Mouse (Mus musculus) embryonic facial prominence, embryonic 14.5 days (tissue): ENCODE results near the gene Elmo3. TPM values are rescaled to one million over a fixed set of nuclear protein-coding genes. Genes with fewer than 3 reads are reported as not detected.
A peak's percentile ranks its signal among the peaks of the same experiment; 100 is the strongest.

Experiments
- ATAC-seq: fragments of 200-750 bp; cut with Nextera tagmentation; 2 replicates; pipeline ENCODE4 v1.8.0; 2017; ENCODE audit warnings: low read depth, moderate number of reproducible peaks, moderate TSS enrichment
- DNase-seq: peaks from one replicate; pipeline ENCODE4 v3.0.0-alpha.2; 2015; ENCODE audit warnings: low spot score
- H3K27ac ChIP-seq: fragments of 300-500 bp; sonication (generic); replicated peaks from 2 replicates; pipeline ENCODE4 v1.5.1; 2014; ENCODE audit warnings: low read depth, mild to moderate bottlenecking, low read length, moderate library complexity
- H3K27me3 ChIP-seq: fragments of 300-500 bp; sonication (generic); replicated peaks from 2 replicates; pipeline ENCODE4 v1.6.1; 2014; ENCODE audit warnings: low read length; ENCODE audit not compliant: control insufficient read depth, insufficient read depth
- H3K36me3 ChIP-seq: fragments of 300-500 bp; sonication (generic); 2 replicates; pipeline ENCODE4 v1.6.1; 2014; ENCODE audit warnings: low read length, mixed read lengths; ENCODE audit not compliant: control insufficient read depth, insufficient read depth
- H3K4me1 ChIP-seq: fragments of 300-500 bp; sonication (generic); 2 replicates; pipeline ENCODE4 v1.6.1; 2014; ENCODE audit warnings: antibody characterized with exemption, low read length; ENCODE audit not compliant: control insufficient read depth, insufficient read depth
- H3K4me2 ChIP-seq: fragments of 300-500 bp; sonication (generic); 2 replicates; pipeline ENCODE4 v1.6.1; 2014; ENCODE audit warnings: low read depth, mild to moderate bottlenecking, low read length, moderate library complexity, mixed read lengths
- H3K4me3 ChIP-seq: fragments of 300-500 bp; sonication (generic); 2 replicates; pipeline ENCODE4 v1.5.1; 2014; ENCODE audit warnings: low read depth, mild to moderate bottlenecking, low read length
- H3K9ac ChIP-seq: fragments of 300-500 bp; sonication (generic); 2 replicates; pipeline ENCODE4 v1.6.1; 2014; ENCODE audit warnings: low read depth, mild to moderate bottlenecking, low read length, moderate library complexity, mixed read lengths
- H3K9me3 ChIP-seq: fragments of 300-500 bp; sonication (generic); 2 replicates; pipeline ENCODE4 v1.6.1; 2016; ENCODE audit warnings: low read length; ENCODE audit not compliant: control insufficient read depth
- WGBS: fragments of 180-500 bp; shearing (Covaris S2); extraction: QIAGEN DNeasy Blood & Tissue Kit; methylation state at CpG from one replicate; pipeline ENCODE4 v1.1.7; 2014; 5-methylcytosine and 5-hydroxymethylcytosine counted together
- polyA plus RNA-seq: library from polyadenylated mRNA; unstranded; fragments of >200 nt; fragmentation: Nextera tagmentation; extraction: Ambion mirVana; gene quantifications from 2 replicates; pipeline ENCODE4 v1.2.1, GENCODE M21; 2014

Gene Elmo3
- polyA plus RNA-seq, 1 experiment from 2014 or later = 5.1 TPM

DNA sequence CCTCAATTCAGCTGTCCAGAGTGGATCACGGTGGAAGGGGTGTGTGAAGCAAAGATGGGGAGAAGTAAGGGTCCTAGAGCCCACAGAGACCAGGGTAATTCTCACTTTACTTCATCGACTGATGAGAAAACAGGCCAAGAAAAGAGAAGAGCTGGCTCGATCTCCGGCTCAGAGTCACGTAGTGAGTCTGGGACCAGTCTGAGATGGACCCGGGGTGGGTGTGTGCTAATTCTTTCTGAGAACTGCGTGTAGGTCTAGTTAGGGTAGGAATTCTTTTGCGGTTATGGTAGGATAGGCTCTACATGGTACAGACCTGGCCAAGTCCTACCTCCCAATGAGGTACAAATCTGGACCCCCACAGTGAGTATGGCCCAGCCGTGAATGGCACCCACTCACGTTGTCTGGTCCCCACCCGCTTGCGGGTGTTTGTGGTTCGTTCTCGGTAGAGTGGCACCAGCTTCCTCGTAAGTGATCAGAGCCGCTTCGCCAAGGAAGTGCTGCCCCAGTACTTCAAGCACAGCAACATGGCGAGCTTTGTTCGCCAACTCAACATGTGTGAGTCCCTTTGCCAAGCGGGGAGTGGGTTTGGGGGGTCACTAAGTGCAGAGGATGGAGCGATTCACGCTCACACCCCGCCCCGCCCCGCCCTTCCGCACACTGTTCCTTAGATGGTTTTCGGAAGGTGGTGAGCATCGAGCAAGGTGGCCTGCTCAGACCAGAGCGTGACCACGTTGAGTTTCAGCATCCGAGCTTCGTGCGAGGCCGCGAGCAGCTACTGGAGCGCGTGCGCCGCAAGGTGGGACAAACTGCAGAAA lies 35.1 kb upstream of the Elmo3 start:
- H3K27ac ChIP-seq = no peak overlapping the region
- peak overlapping the region; percentile 88 for H3K4me2 ChIP-seq
- peak overlapping the region; percentile 50 for H3K4me3 ChIP-seq
- ATAC-seq = no peak
- 4% methylated on average over 38 of the region's 39 CpGs for WGBS
- H3K36me3 ChIP-seq = no peaks in the 10 kb centered on the region
- peak overlapping the region; percentile 26 for H3K9ac ChIP-seq
- peaks cover 19% of the 10 kb centered on the region; the same call in 1 of the 2 replicates for H3K4me1 ChIP-seq
- peaks cover 98% of the 10 kb centered on the region for H3K27me3 ChIP-seq
- DNase-seq = no peak
- H3K9me3 ChIP-seq = 0 out of 2 replicates have a peak, but pooled peaks cover 4% of the 10 kb centered on the region

DNA sequence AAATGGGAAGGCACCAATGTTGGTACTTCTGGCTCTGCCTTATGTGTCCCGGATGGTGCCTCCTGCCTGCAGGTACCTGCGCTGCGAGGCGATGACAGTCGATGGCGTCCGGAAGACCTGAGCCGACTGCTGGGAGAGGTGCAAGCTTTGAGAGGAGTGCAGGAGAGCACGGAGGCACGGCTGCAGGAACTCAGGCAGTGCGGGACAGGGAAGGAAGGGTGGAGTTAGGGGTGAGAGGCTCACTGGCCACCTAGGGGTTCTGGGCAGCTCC lies 34.5 kb upstream of the Elmo3 start:
- Histone ChIP-seq H3K27ac (no peak overlapping the region), H3K4me3 (peak overlapping the region; percentile 50), H3K9me3 (0 out of 2 replicates have a peak, but pooled peaks cover 4% of the 10 kb centered on the region), H3K9ac (no peak overlapping the region), H3K36me3 (no peaks in the 10 kb centered on the region), H3K27me3 (peaks cover 97% of the 10 kb centered on the region), H3K4me2 (peak overlapping the region; percentile 10; the same call in 1 of the 2 replicates), H3K4me1 (peaks cover 24% of the 10 kb centered on the region; the same call in 1 of the 2 replicates)
- DNase-seq = no peak
- WGBS = 3% methylated on average over 11 of the region's 11 CpGs
- ATAC-seq = no peak

DNA sequence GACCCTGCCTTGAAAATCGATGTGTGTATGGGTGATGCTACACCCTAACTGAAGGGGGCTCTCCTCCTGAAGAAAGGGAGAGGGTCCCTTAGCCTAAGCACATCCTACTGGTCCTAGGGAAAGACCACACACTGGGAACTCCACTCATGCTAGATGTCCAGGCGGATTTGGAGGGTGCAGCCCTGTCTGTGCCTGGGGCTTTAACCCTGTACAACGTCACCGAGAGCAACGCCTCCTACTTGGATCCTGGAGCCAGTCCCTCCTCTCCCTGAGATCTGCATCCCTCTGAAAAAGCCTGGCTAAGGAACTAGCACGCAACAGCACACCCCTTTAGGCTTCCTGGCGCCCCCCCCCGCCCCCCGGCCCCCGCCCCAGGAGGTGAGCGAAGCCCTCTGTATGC lies 30.0 kb upstream of the Elmo3 start:
- peak overlapping the region; percentile 41 for H3K4me3 ChIP-seq
- peaks cover 21% of the 10 kb centered on the region for H3K4me1 ChIP-seq
- H3K27me3 ChIP-seq = peaks cover 93% of the 10 kb centered on the region
- no peak for DNase-seq
- no peak for ATAC-seq
- no peak overlapping the region for H3K27ac ChIP-seq
- no peak overlapping the region for H3K9ac ChIP-seq
- H3K4me2 ChIP-seq = peak overlapping the region; percentile 75
- no peaks in the 10 kb centered on the region for H3K9me3 ChIP-seq
- no peaks in the 10 kb centered on the region for H3K36me3 ChIP-seq
- 7% methylated on average over 11 of the region's 11 CpGs for WGBS

GRCm38 (mm10) chr8:105275840-105276239 lies 29.6 kb upstream of the Elmo3 start, which contains the start of gene Nol3:
Gene Nol3, plus strand, starts transcription at chr8:105276140.
- ATAC-seq = no peak
- H3K27ac ChIP-seq = no peak within 1 kb of the TSS
- WGBS = 7% methylated on average over 10 of the region's 10 CpGs
- no peak for DNase-seq
- H3K4me2 ChIP-seq = peak within 1 kb of the TSS; percentile 75
- peaks cover 21% of the 10 kb centered on the region for H3K4me1 ChIP-seq
- H3K4me3 ChIP-seq = peak within 1 kb of the TSS; percentile 41
- H3K27me3 ChIP-seq = peaks cover 89% of the 10 kb centered on the region
- no peaks in the 10 kb centered on the region for H3K36me3 ChIP-seq
- no peaks in the 10 kb centered on the region for H3K9me3 ChIP-seq
- H3K9ac ChIP-seq = peak within 1 kb of the TSS; percentile 61

DNA sequence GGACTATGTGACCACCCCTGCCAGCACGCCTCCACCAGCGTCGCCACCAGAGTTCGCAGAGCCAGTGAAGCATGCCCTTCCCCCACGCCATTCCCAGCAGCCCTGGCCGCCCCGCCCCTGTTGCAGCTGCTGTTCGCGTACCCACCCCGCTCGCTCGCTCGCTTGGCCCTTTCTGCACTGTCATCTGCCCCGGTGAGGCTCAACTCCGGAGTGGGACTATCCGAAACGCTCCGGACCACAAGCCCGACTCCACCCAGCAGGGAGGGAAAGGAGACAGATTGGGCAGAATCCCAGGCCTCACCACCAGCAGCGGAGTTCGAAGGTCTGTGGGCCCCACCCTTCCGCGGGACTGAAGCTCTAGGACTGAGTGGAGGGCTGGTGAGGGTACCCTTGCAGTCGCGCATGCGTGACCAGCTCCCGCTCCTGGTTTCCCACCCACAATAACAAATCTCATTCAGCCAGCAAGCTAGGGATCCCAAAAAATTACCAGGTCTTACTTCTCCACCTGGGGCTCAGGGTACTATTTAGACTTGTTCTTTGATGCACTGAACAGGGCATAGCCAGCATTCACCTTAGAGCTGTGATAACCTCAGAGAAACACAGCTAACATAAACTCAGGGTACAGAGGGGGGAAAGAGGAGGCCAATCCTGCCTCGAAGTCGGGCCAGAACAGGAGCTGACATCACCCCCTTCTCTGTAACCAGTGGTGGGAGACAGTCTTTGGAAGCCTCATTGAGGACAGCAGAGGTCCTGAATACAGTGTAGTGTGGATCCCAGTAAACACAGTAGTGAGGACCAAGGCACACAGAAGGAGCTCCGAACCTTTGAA lies 28.9 kb upstream of the Elmo3 start:
- no peak overlapping the region for H3K27ac ChIP-seq
- H3K9me3 ChIP-seq = no peaks in the 10 kb centered on the region
- H3K36me3 ChIP-seq = no peaks in the 10 kb centered on the region
- peak overlapping the region; percentile 61 for H3K9ac ChIP-seq
- ATAC-seq (peak; percentile 78), DNase-seq (peak; percentile 78)
- H3K4me3 ChIP-seq = peak overlapping the region; percentile 41
- 2% methylated on average over 25 of the region's 30 CpGs for WGBS
- H3K4me1 ChIP-seq = peaks cover 21% of the 10 kb centered on the region
- H3K27me3 ChIP-seq = peaks cover 82% of the 10 kb centered on the region
- peak overlapping the region; percentile 75 for H3K4me2 ChIP-seq

- peak; percentile 82 for DNase-seq
- Histone ChIP-seq H3K9me3 (no peaks in the 10 kb centered on the region), H3K4me1 (peaks cover 21% of the 10 kb centered on the region), H3K4me3 (peak overlapping the region; percentile 26), H3K27ac (no peak overlapping the region), H3K27me3 (peaks cover 59% of the 10 kb centered on the region), H3K36me3 (peaks cover 7% of the 10 kb centered on the region; the same call in 1 of the 2 replicates), H3K4me2 (peak overlapping the region; percentile 49), H3K9ac (peak overlapping the region; percentile 37; the same call in 1 of the 2 replicates)
- ATAC-seq = peak; percentile 66
- WGBS = 4% methylated on average over 27 of the region's 28 CpGs
Measured at GRCm38 (mm10) chr8:105278911-105279334, 26.5 kb upstream of the Elmo3 start.

- Histone ChIP-seq H3K27me3 (peaks cover 43% of the 10 kb centered on the region), H3K4me2 (no peak overlapping the region)
Measured at GRCm38 (mm10) chr8:105280567-105280966, 24.8 kb upstream of the Elmo3 start.

GRCm38 (mm10) chr8:105281821-105282220 lies 23.6 kb upstream of the Elmo3 start:
- no peak for ATAC-seq
- no peak overlapping the region for H3K27ac ChIP-seq

More at GRCm38 (mm10) chr8:105280567-105280966, 24.8 kb upstream of the Elmo3 start:
- Histone ChIP-seq H3K9ac (no peak overlapping the region), H3K4me3 (no peak overlapping the region), H3K36me3 (peaks cover 11% of the 10 kb centered on the region; the same call in 1 of the 2 replicates), H3K9me3 (no peaks in the 10 kb centered on the region), H3K27ac (no peak overlapping the region), H3K4me1 (peaks cover 17% of the 10 kb centered on the region)
- 56% methylated on average over 3 of the region's 3 CpGs for WGBS
- ATAC-seq = no peak
- DNase-seq = no peak

More at GRCm38 (mm10) chr8:105281821-105282220, 23.6 kb upstream of the Elmo3 start:
- peaks cover 34% of the 10 kb centered on the region for H3K27me3 ChIP-seq
- H3K4me1 ChIP-seq = peaks cover 9% of the 10 kb centered on the region
- peaks cover 13% of the 10 kb centered on the region; the same call in 1 of the 2 replicates for H3K36me3 ChIP-seq
- H3K9ac ChIP-seq = no peak overlapping the region
- no peak overlapping the region for H3K4me2 ChIP-seq
- H3K9me3 ChIP-seq = no peaks in the 10 kb centered on the region
- no peak overlapping the region for H3K4me3 ChIP-seq
- no peak for DNase-seq
- 82% methylated on average over 12 of the region's 12 CpGs for WGBS
